Mouse (Mus musculus): Measurements from ENCODE around the gene Pcx. TPM values are rescaled to one million over a fixed set of nuclear protein-coding genes. Genes with fewer than 3 reads are reported as not detected.
A peak's percentile ranks its signal among the peaks of the same experiment; 100 is the strongest.

Gene Pcx
- polyA plus RNA-seq, 1 experiment from 2014 or later: 21.3 TPM

DNA sequence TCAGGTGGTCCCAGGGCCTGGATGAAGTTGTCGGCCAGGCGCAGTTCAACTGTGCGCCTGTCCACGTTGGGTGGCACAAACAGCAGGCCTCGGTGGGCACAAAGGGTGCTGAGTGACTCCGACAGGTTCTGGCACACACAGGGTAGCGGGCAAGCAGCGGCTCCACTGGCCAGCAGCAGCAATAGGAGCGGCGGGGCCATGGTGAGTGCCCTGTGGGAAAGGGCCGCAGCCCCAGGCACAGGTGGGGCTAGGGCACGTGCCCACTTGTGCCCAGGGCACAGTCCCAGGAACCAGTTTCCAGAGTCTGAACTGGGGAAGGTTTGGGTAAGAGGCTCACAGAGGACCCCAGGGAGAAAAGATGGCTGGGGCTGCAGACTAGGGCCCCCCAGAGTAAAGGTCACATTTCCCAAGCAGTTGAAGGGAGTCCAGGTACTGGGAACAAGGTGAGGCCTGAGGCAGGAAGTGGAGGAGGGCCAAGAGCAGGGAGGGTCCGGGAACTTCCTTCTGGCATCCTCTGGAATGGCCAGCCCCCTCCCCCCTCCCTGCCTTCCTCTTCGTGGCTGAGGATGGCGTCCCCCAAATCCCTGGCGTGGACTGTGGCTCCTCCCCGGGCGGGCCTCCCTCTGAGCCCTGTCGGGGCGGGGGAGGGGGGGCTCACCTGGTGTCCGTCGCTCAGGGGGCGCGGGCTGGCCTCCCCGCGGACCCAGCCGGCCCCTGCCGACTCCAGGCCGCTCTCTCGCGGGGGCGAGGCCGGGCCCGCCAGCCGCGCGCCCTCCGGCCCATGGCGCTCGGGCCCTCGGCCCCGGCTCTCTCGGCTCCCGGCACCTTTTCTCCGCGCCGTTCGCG lies 104.3 kb downstream of the Pcx start:
- peak overlapping the region; percentile 95 for H3K9ac ChIP-seq (ENCODE audit: low read length)
- 19% methylated on average over 37 of the region's 49 CpGs for WGBS
- H3K27ac ChIP-seq (ENCODE audit: low read length): peak overlapping the region; percentile 93
- ATAC-seq (ENCODE audit: low read depth): peak; percentile 16; the same call in 1 of the 2 replicates
- H3K36me3 ChIP-seq (ENCODE audit: control insufficient read depth, insufficient read depth, low read length): peaks cover 22% of the 10 kb centered on the region
- H3K4me2 ChIP-seq (ENCODE audit: low read depth, low read length): peak overlapping the region; percentile 86
- H3K4me1 ChIP-seq (replicated peaks; ENCODE audit: control insufficient read depth, insufficient read depth, low read length): peaks cover 20% of the 10 kb centered on the region
- H3K27me3 ChIP-seq (ENCODE audit: control insufficient read depth, insufficient read depth, low read depth, low read length): no peaks in the 10 kb centered on the region
- H3K4me3 ChIP-seq (ENCODE audit: low read length): peak overlapping the region; percentile 90
- H3K9me3 ChIP-seq (ENCODE audit: control insufficient read depth, low read length): no peaks in the 10 kb centered on the region

DNA sequence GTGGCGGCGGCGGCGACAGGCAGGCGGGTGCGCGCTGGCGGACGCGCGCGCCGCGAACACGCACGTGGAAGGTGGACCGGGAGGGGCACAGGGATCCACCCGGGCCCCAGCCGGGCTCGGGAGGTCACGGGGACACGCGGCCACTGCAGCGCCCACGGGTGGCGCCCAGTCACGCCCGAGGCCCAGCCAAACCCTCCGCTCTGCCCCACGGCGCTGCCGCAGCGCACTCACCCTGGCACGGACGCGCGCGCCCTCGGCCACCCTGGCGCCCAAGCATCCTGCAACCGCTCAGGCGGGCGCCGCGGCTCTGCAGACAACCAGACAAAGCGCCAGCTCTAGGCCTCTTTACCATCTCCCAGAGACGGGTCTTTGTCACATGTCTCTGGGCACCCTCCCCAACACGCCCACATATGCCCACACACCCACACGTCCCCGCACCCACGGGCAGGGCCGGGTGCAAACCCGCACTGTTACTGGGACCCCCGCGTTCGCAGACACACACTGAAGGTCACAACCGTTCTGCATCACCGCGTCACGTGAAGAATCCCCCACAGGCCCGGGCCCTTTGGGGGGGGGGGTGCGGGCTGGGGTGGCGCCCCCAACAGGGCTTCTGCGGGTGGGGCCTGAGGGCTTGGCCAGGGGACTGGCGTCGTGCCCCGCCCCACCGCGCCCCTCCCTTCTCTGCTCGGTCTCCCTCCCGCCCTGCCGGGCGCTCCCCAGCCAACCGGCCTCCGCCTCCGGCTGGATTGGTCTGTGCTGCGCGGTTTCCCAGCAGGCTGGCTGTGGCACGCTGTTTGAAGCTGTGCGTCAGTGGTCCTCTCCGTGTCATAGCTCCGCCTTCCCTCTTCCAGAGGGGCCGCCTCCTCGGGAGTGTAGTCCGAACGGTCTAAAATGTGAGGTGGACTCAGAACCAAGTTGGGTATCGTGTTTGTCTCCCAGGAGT lies 105.2 kb downstream of the Pcx start, which contains the start of gene Lrfn4:
TSS of gene Lrfn4 (minus strand) at position 517 of the 943 bp plus-strand sequence.
- Histone ChIP-seq H3K9me3 (ENCODE audit: control insufficient read depth, low read length) (no peaks in the 10 kb centered on the region), H3K9ac (ENCODE audit: low read length) (peak within 1 kb of the TSS; percentile 95), H3K27ac (ENCODE audit: low read length) (peak within 1 kb of the TSS; percentile 93), H3K4me3 (ENCODE audit: low read length) (peak within 1 kb of the TSS; percentile 90), H3K27me3 (ENCODE audit: control insufficient read depth, insufficient read depth, low read depth, low read length) (no peaks in the 10 kb centered on the region), H3K36me3 (ENCODE audit: control insufficient read depth, insufficient read depth, low read length) (peaks cover 22% of the 10 kb centered on the region), H3K4me2 (ENCODE audit: low read depth, low read length) (peak within 1 kb of the TSS; percentile 86), H3K4me1 (replicated peaks; ENCODE audit: control insufficient read depth, insufficient read depth, low read length) (peaks cover 20% of the 10 kb centered on the region)
- WGBS: 1% methylated on average over 62 of the region's 87 CpGs
- ATAC-seq (ENCODE audit: low read depth): peak; percentile 97

DNA sequence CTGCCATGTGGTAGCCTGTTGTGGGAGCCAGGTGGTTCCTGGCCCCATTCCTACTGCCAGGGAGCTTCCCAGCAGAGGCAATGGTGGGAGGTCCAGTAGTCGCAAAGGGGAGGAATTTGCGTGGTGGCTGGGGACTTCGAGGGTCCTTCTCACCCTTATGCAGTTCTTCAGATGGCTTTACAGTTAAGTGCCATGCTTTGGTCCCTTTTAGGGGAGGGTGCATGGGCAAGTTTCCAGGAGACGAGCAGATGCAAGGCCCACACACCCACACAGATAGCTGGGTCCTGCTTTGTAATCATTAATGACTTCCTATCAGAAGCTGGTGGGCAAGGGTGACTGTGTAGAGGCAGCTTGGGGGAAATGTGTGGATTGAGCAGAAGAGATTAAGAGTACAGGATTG lies 106.3 kb downstream of the Pcx start:
- peak overlapping the region; percentile 86; the same call in 1 of the 2 replicates for H3K4me2 ChIP-seq (ENCODE audit: low read depth, low read length)
- no peak for ATAC-seq (ENCODE audit: low read depth)

GRCm38 (mm10) chr19:4618183-4618582 lies 107.9 kb downstream of the Pcx start:
- 25% methylated on average over 18 of the region's 18 CpGs for whole genome bisulfite sequencing
- H3K4me1 ChIP-seq (replicated peaks; ENCODE audit: control insufficient read depth, insufficient read depth, low read length): peaks cover 20% of the 10 kb centered on the region
- no peak for ATAC-seq (ENCODE audit: low read depth)
- no peaks in the 10 kb centered on the region for H3K9me3 ChIP-seq (ENCODE audit: control insufficient read depth, low read length)
- peaks cover 12% of the 10 kb centered on the region for H3K36me3 ChIP-seq (ENCODE audit: control insufficient read depth, insufficient read depth, low read length)
- no peaks in the 10 kb centered on the region for H3K27me3 ChIP-seq (ENCODE audit: control insufficient read depth, insufficient read depth, low read depth, low read length)
- no peak overlapping the region for H3K4me2 ChIP-seq (ENCODE audit: low read depth, low read length)
- no peak overlapping the region for H3K27ac ChIP-seq (ENCODE audit: low read length)
- no peak overlapping the region for H3K4me3 ChIP-seq (ENCODE audit: low read length)
- H3K9ac ChIP-seq (ENCODE audit: low read length): peak overlapping the region; percentile 23; the same call in 1 of the 2 replicates

More for the DNA sequence above, 106.3 kb downstream of the Pcx start:
- Histone ChIP-seq H3K4me3 (ENCODE audit: low read length) (no peak overlapping the region), H3K36me3 (ENCODE audit: control insufficient read depth, insufficient read depth, low read length) (peaks cover 18% of the 10 kb centered on the region), H3K9me3 (ENCODE audit: control insufficient read depth, low read length) (no peaks in the 10 kb centered on the region), H3K9ac (ENCODE audit: low read length) (no peak overlapping the region), H3K27me3 (ENCODE audit: control insufficient read depth, insufficient read depth, low read depth, low read length) (no peaks in the 10 kb centered on the region), H3K4me1 (replicated peaks; ENCODE audit: control insufficient read depth, insufficient read depth, low read length) (peaks cover 20% of the 10 kb centered on the region), H3K27ac (ENCODE audit: low read length) (no peak overlapping the region)
- 24% methylated on average over 4 of the region's 4 CpGs for WGBS

GRCm38 (mm10) chr19:4619461-4619860 lies 109.2 kb downstream of the Pcx start:
- ATAC-seq (ENCODE audit: low read depth): no peak
- peaks cover 13% of the 10 kb centered on the region for H3K4me1 ChIP-seq (replicated peaks; ENCODE audit: control insufficient read depth, insufficient read depth, low read length)
- H3K27me3 ChIP-seq (ENCODE audit: control insufficient read depth, insufficient read depth, low read depth, low read length): no peaks in the 10 kb centered on the region
- no peak overlapping the region for H3K9ac ChIP-seq (ENCODE audit: low read length)
- WGBS: 76% methylated on average over 10 of the region's 10 CpGs
- H3K27ac ChIP-seq (ENCODE audit: low read length): no peak overlapping the region
- peaks cover 6% of the 10 kb centered on the region; the same call in 1 of the 2 replicates for H3K36me3 ChIP-seq (ENCODE audit: control insufficient read depth, insufficient read depth, low read length)
- H3K4me3 ChIP-seq (ENCODE audit: low read length): no peak overlapping the region
- H3K4me2 ChIP-seq (ENCODE audit: low read depth, low read length): no peak overlapping the region
- H3K9me3 ChIP-seq (ENCODE audit: control insufficient read depth, low read length): no peaks in the 10 kb centered on the region

DNA sequence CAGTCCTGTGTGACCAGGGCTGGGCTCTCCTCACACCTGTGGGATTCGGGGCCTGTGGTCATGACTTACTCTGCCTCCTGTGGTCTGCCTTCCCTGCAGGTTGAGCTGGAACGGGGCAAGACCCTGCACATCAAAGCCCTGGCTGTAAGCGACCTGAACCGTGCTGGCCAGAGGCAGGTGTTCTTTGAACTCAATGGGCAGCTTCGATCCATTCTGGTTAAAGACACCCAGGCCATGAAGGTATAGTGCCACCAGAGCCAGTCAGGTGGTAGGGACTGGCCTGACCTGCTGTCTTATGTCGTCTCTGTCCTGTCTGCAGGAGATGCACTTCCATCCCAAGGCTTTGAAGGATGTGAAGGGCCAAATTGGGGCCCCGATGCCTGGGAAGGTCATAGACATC lies 110.4 kb downstream of the Pcx start:
- WGBS: 83% methylated on average over 7 of the region's 7 CpGs

GRCm38 (mm10) chr19:4622780-4623179 lies 112.5 kb downstream of the Pcx start:
- Histone ChIP-seq H3K9ac (ENCODE audit: low read length) (no peak overlapping the region), H3K4me2 (ENCODE audit: low read depth, low read length) (no peak overlapping the region), H3K27me3 (ENCODE audit: control insufficient read depth, insufficient read depth, low read depth, low read length) (no peaks in the 10 kb centered on the region), H3K4me3 (ENCODE audit: low read length) (no peak overlapping the region), H3K9me3 (ENCODE audit: control insufficient read depth, low read length) (no peaks in the 10 kb centered on the region), H3K4me1 (replicated peaks; ENCODE audit: control insufficient read depth, insufficient read depth, low read length) (peaks cover 18% of the 10 kb centered on the region), H3K36me3 (ENCODE audit: control insufficient read depth, insufficient read depth, low read length) (peaks cover 6% of the 10 kb centered on the region; the same call in 1 of the 2 replicates), H3K27ac (ENCODE audit: low read length) (no peak overlapping the region)
- no peak for ATAC-seq (ENCODE audit: low read depth)
- 84% methylated on average over 5 of the region's 5 CpGs for WGBS

More for the DNA sequence above, 110.4 kb downstream of the Pcx start:
- Histone ChIP-seq H3K27me3 (ENCODE audit: control insufficient read depth, insufficient read depth, low read depth, low read length) (no peaks in the 10 kb centered on the region), H3K27ac (ENCODE audit: low read length) (no peak overlapping the region), H3K4me3 (ENCODE audit: low read length) (no peak overlapping the region), H3K9ac (ENCODE audit: low read length) (no peak overlapping the region), H3K4me1 (replicated peaks; ENCODE audit: control insufficient read depth, insufficient read depth, low read length) (peaks cover 15% of the 10 kb centered on the region), H3K9me3 (ENCODE audit: control insufficient read depth, low read length) (no peaks in the 10 kb centered on the region), H3K4me2 (ENCODE audit: low read depth, low read length) (no peak overlapping the region), H3K36me3 (ENCODE audit: control insufficient read depth, insufficient read depth, low read length) (peaks cover 6% of the 10 kb centered on the region; the same call in 1 of the 2 replicates)
- no peak for ATAC-seq (ENCODE audit: low read depth)

DNA sequence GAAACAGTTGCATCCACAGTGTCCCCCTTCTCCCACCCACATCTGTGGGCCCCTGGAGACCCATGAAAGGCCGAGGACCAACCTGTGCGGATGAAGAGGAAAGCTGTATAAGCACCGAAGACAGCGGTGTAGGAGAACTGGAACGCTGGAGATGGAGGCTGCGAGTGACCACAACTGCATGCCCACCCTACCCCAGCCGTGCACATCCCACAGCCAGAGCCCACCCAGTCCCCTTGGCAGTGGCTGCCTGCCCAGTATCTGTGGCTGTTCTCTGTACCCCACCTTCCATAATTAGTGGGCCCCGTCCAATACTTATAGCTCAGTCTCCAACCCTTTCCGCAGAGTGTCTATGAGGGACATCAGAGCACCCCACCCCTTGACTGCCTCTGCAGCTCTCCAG lies 113.1 kb downstream of the Pcx start:
- Histone ChIP-seq H3K4me1 (replicated peaks; ENCODE audit: control insufficient read depth, insufficient read depth, low read length) (peaks cover 18% of the 10 kb centered on the region), H3K4me2 (ENCODE audit: low read depth, low read length) (no peak overlapping the region), H3K9me3 (ENCODE audit: control insufficient read depth, low read length) (no peaks in the 10 kb centered on the region), H3K4me3 (ENCODE audit: low read length) (no peak overlapping the region), H3K27ac (ENCODE audit: low read length) (no peak overlapping the region), H3K27me3 (ENCODE audit: control insufficient read depth, insufficient read depth, low read depth, low read length) (no peaks in the 10 kb centered on the region), H3K9ac (ENCODE audit: low read length) (no peak overlapping the region), H3K36me3 (ENCODE audit: control insufficient read depth, insufficient read depth, low read length) (peaks cover 6% of the 10 kb centered on the region; the same call in 1 of the 2 replicates)
- 93% methylated on average over 9 of the region's 9 CpGs for WGBS
- ATAC-seq (ENCODE audit: low read depth): no peak

All from lung, embryonic 16.5 days (tissue).